Mouse (Mus musculus): ENCODE data around the gene H2-T24.
"Not testable (repeated sequence)": the region's sequence is repeated elsewhere in the genome, so short reads cannot be mapped to it uniquely, and the experiment has no call there.

The H2-T24 gene

GRCm38 (mm10) chr17:36025197-36025596, 4.8 kb upstream of the H2-T24 start:
- no peak for DNase-seq (ENCODE audit: extremely low read depth, insufficient read length, low spot score)

- DNase-seq (ENCODE audit: extremely low read depth, insufficient read length, low spot score), result peak; percentile 82
Observed at GRCm38 (mm10) chr17:36023710-36024654, 3.6 kb upstream of the H2-T24 start.

GRCm38 (mm10) chr17:36022922-36023321, 2.6 kb upstream of the H2-T24 start:
- DNase-seq (ENCODE audit: extremely low read depth, insufficient read length, low spot score), result no peak

GRCm38 (mm10) chr17:36022098-36022497, 1.7 kb upstream of the H2-T24 start:
- DNase-seq (ENCODE audit: extremely low read depth, insufficient read length, low spot score), result no peak

GRCm38 (mm10) chr17:36021309-36021708, 949 bp upstream of the H2-T24 start:
- no peak for DNase-seq (ENCODE audit: extremely low read depth, insufficient read length, low spot score)

GRCm38 (mm10) chr17:36019519-36019918, 841 bp downstream of the H2-T24 start:
- DNase-seq (ENCODE audit: extremely low read depth, insufficient read length, low spot score), result no peak

- no peak for DNase-seq (ENCODE audit: extremely low read depth, insufficient read length, low spot score)
Observed at GRCm38 (mm10) chr17:36018979-36019378, 1.4 kb downstream of the H2-T24 start.

GRCm38 (mm10) chr17:36017046-36017445, 3.3 kb downstream of the H2-T24 start:
- DNase-seq (ENCODE audit: extremely low read depth, insufficient read length, low spot score), result no peak

GRCm38 (mm10) chr17:36014977-36015376, 5.4 kb downstream of the H2-T24 start:
- DNase-seq (ENCODE audit: extremely low read depth, insufficient read length, low spot score), result no peak

- DNase-seq (ENCODE audit: extremely low read depth, insufficient read length, low spot score), result not testable (repeated sequence)
Observed at GRCm38 (mm10) chr17:36004409-36004808, 16.0 kb downstream of the H2-T24 start.

GRCm38 (mm10) chr17:36003331-36003730, 17.0 kb downstream of the H2-T24 start:
- DNase-seq (ENCODE audit: extremely low read depth, insufficient read length, low spot score), result no peak

GRCm38 (mm10) chr17:36001966-36002365, 18.4 kb downstream of the H2-T24 start:
- DNase-seq (ENCODE audit: extremely low read depth, insufficient read length, low spot score), result peak; percentile 78

GRCm38 (mm10) chr17:36001121-36001897, 19.1 kb downstream of the H2-T24 start:
- DNase-seq (ENCODE audit: extremely low read depth, insufficient read length, low spot score), result peak; percentile 81

GRCm38 (mm10) chr17:36000349-36000748, 20.0 kb downstream of the H2-T24 start:
- DNase-seq (ENCODE audit: extremely low read depth, insufficient read length, low spot score), result no peak

GRCm38 (mm10) chr17:35999356-35999755, 21.0 kb downstream of the H2-T24 start:
- no peak for DNase-seq (ENCODE audit: extremely low read depth, insufficient read length, low spot score)

- DNase-seq (ENCODE audit: extremely low read depth, insufficient read length, low spot score), result no peak
Observed at GRCm38 (mm10) chr17:35998545-35999305, 21.6 kb downstream of the H2-T24 start.

GRCm38 (mm10) chr17:35997713-35998510, 22.4 kb downstream of the H2-T24 start:
- DNase-seq (ENCODE audit: extremely low read depth, insufficient read length, low spot score), result peak; percentile 70

GRCm38 (mm10) chr17:35996949-35997348, 23.4 kb downstream of the H2-T24 start:
- DNase-seq (ENCODE audit: extremely low read depth, insufficient read length, low spot score), result peak; percentile 80

- DNase-seq (ENCODE audit: extremely low read depth, insufficient read length, low spot score), result no peak
Observed at GRCm38 (mm10) chr17:35994879-35995240, 25.5 kb downstream of the H2-T24 start.

Data from 3134 (cell line).